Comparison of ENCODE assay signal across 16 mouse cellular contexts in genomic region chr12:86473630-86474029, GRCm38 (mm10).
DNase-seq lines count a peak whose midpoint lies in the region; ATAC-seq and TF ChIP-seq lines count a peak whose summit lies in the region.
"Had no signal": no experiment of that assay in that cellular context is flagged by ENCODE, and none has a peak within 500 bp of the region (broad histone marks: within the 10 kb centered on the region; RNA-seq: fewer than 3 reads in every experiment).

No protein-coding gene starts in this region.

- POLR2A ChIA-PET in Patski (lab: Charles Lee) = no interaction called here

- DNase-seq in Patski (ENCODE audit: low read depth, low spot score) (peak; percentile 17), liver (peak; percentile 12)
- DNase-seq in lung, postnatal 25 days (ENCODE audit: low spot score) = peak; percentile 14
- no peak for DNase-seq in c-Kit-positive CD71-positive TER-119-positive erythroid progenitor cells, embryonic 14.5 days (ENCODE audit: low spot score)
- DNase-seq in cerebellum, adult 18-20 months = no peak
- DNase-seq in frontal cortex, postnatal 36 days (ENCODE audit: low spot score in 2 of 2) = no peak
- DNase-seq: adrenal gland, postnatal 14 days; gastrocnemius, postnatal 14 days; kidney, postnatal 10 days; layer of hippocampus, adult 9-11 months; right cerebral cortex, postnatal 25 days; thymus, postnatal 14 days had no signal

- CTCF ChIA-PET in Patski (lab: Charles Lee) = no interaction called here

- no peaks in the 10 kb centered on the region for H3K36me3 ChIP-seq in heart, embryonic 13.5 days
- H3K36me3 ChIP-seq in heart, embryonic 11.5 days (ENCODE audit: control insufficient read depth, insufficient read depth, low read length) = no peaks in the 10 kb centered on the region
- H3K36me3 ChIP-seq: forebrain, embryonic 12.5 days; stomach, embryonic 15.5 days had no signal

- ATAC-seq in heart, embryonic 13.5 days (ENCODE audit: extremely low read depth, insufficient number of reproducible peaks, low FRiP score, low TSS enrichment) = no peak
- no peak for ATAC-seq in heart, embryonic 11.5 days (replicated peaks; ENCODE audit: insufficient number of reproducible peaks, low FRiP score, low TSS enrichment)
- ATAC-seq in Patski = no peak

- in situ Hi-C loops in Patski (cut with MboI; ENCODE audit: low pct_unique_long_range_greater_than_20kb) = no loop called here

- no peak overlapping the region for H3K27ac ChIP-seq in heart, embryonic 13.5 days (replicated peaks)
- H3K27ac ChIP-seq in heart, embryonic 11.5 days (ENCODE audit: low read depth, low read length) = no peak overlapping the region
- H3K27ac ChIP-seq: forebrain, embryonic 12.5 days; stomach, embryonic 15.5 days had no signal

- H3K4me2 ChIP-seq in heart, embryonic 13.5 days = peak overlapping the region; percentile 39; the same call in 1 of the 2 replicates
- H3K4me2 ChIP-seq in heart, embryonic 11.5 days = no peak overlapping the region; the same call in 1 of the 2 replicates
- H3K4me2 ChIP-seq: forebrain, embryonic 12.5 days; stomach, embryonic 15.5 days had no signal

- H3K27me3 ChIP-seq in heart, embryonic 13.5 days (replicated peaks) = peaks cover 3% of the 10 kb centered on the region; the same call in 1 of the 2 replicates
- no peaks in the 10 kb centered on the region; the same call in 1 of the 2 replicates for H3K27me3 ChIP-seq in heart, embryonic 11.5 days (ENCODE audit: control insufficient read depth, insufficient read depth, low read length)
- peaks cover 15% of the 10 kb centered on the region for H3K27me3 ChIP-seq in Patski
- H3K27me3 ChIP-seq: forebrain, embryonic 12.5 days; stomach, embryonic 15.5 days had no signal

- no peak overlapping the region for H3K4me3 ChIP-seq in heart, embryonic 13.5 days
- H3K4me3 ChIP-seq in heart, embryonic 11.5 days (ENCODE audit: low read depth, low read length) = no peak overlapping the region
- H3K4me3 ChIP-seq: forebrain, embryonic 12.5 days; stomach, embryonic 15.5 days had no signal

- 39% methylated on average over 12 of the region's 12 CpGs for WGBS in heart, embryonic 13.5 days
- WGBS in heart, embryonic 11.5 days (ENCODE audit: insufficient replicate concordance) = 34% methylated on average over 12 of the region's 12 CpGs

- H3K9me3 ChIP-seq in heart, embryonic 13.5 days = no peaks in the 10 kb centered on the region
- no peaks in the 10 kb centered on the region for H3K9me3 ChIP-seq in heart, embryonic 11.5 days (replicated peaks; ENCODE audit: control insufficient read depth, low read length)
- H3K9me3 ChIP-seq: forebrain, embryonic 12.5 days; stomach, embryonic 15.5 days had no signal

- TF ChIP-seq CTCF in Patski (IDR thresholded peaks at IDR 0.05) = no peak

- H3K9ac ChIP-seq in heart, embryonic 13.5 days = no peak overlapping the region
- H3K9ac ChIP-seq in heart, embryonic 11.5 days (ENCODE audit: low read depth, low read length) = no peak overlapping the region
- H3K9ac ChIP-seq: forebrain, embryonic 12.5 days; stomach, embryonic 15.5 days had no signal

- H3K4me1 ChIP-seq in heart, embryonic 13.5 days = peaks cover 36% of the 10 kb centered on the region
- H3K4me1 ChIP-seq in heart, embryonic 11.5 days (ENCODE audit: control insufficient read depth, insufficient read depth, low read length) = peaks cover 20% of the 10 kb centered on the region
- H3K4me1 ChIP-seq: forebrain, embryonic 12.5 days; stomach, embryonic 15.5 days had no signal

Comparison
In these comparisons a context has a peak if more than half of its experiments do, and no peak if none do; other contexts are left out.
1. DNase-seq: peak in Patski (single experiment), liver (single experiment) and lung, postnatal 25 days (single experiment); none in c-Kit-positive CD71-positive TER-119-positive erythroid progenitor cells, embryonic 14.5 days (single experiment), cerebellum, adult 18-20 months (0 of 2) and frontal cortex, postnatal 36 days (0 of 2).